Mouse (Mus musculus) left cerebral cortex, postnatal 10 days (tissue): ENCODE results near the gene Gm6525. TPM values are rescaled to one million over a fixed set of nuclear protein-coding genes. Genes with fewer than 3 reads are reported as not detected.

Source experiments
- DNase-seq, 2 experiments: peaks; one replicate each; pipeline ENCODE4 v3.0.0; 2021 to 2022; ENCODE audit warnings: low spot score in 2 of 2, mixed read lengths in 1 of 2; ENCODE audit errors: extremely low spot score in 1 of 2
- intact Hi-C: fragments of 180-260 bp; cut with DNase I; formaldehyde crosslinking; loops from one replicate; pipeline ENCODE4 v1.15.1; 2025
- total RNA-seq, 2 experiments: library from RNA; stranded (reverse); gene quantifications; 2 replicates each; pipeline ENCODE4 v1.2.3; 2021

Gm6525 gene
- total RNA-seq = not detected

DNA sequence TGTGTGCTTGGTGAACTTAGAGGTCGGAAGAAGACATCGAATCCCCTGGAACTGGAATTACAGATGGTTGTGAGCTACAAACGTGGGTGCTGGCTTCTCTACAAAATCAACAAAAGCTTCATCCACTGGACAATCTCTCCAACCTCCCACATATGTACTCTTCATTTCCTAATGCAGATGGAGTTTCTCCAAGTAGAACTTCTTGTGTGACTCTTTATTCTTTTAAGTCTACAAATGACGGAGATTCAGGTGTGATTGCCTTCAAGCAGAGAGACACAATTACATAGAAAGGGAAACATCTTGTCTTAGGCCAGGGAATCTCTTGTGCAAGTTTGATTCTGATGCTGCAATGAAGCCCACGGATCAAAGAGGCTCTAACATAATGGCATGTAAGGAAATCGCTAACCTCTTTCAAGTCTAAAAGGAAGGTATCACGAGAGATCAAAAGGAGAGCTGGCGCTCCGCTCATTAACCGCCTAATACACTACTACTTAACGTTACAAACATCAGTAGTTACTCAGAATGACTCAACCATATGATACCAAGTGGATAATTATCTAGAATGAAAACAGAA is at the start of gene Gm6525:
Gene Gm6525, plus strand, starts transcription at position 524 of the 574 bp plus-strand sequence.
- no peak for DNase-seq
- intact Hi-C loops = loop anchor here (10.0 kb wide), 1 partner anchor 371 kb away; no protein-coding TSS in a partner anchor

DNA sequence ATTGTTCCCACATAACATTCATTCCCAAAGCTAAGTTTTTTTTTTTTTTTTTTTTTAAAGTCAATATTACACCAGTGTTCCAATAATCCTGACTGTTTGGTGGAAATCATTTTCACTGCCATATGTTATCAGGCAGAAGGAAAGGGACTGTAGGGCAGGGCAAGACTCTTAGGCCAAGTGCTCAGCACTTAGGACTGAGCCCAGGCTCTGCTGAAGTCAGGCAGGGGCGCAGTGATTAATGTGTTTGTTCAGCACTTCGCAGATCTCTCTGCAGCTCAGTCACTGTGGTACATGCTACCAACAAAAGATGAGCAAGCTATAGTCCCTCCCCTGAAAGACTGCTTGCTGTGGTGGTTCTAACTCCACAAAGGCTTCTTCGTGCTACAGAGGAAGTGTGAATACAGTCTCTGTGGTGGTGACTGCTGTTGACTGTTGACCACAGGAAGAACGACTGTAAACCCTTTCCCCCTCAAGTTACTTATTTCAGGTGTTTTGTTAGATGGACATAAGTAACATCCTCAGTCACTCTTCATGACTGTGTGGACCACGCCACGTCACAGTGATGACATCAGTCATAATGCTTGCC is 48.1 kb upstream of the Gm6525 start:
- no peak for DNase-seq
- intact Hi-C loops = no loop called here

DNA sequence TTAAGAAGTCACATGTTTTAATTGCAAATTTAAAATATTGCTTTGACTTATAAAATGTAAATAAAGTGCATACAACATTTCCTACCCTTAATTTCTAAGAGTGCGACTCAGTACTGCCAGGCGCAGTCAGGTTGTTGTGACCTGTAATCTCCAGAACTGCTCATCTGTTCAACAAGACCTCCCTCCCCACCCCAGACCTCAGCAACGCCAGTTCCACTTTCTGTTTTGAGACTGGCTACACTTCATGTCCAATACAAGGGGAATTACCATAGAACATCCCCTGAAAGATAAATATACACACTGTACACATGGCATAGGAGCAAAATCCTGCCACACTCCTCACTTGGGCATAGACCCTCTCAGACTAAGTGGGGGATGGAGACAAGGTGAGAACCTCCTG is 47.2 kb upstream of the Gm6525 start:
- intact Hi-C loops = no loop called here

DNA sequence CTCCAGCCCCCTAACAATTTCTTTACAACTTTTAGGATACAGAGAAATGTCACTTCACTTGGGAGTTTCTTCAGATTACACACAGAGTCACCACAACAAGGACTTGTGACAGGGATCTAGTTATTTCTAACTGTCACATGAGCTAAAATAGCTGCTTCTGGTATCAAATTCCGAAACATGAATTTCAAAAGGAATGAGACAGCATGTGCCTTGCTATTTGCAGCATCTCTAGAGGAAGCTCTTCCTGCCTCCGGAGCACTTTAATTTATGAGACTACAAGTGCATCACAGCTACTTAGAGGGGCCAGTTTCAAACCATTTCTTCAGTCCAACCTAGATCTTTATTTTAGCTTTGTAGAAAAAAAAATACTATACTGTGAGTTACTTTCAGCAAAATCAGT is 46.5 kb upstream of the Gm6525 start:
- intact Hi-C loops = no loop called here
- DNase-seq = no peak

More for the DNA sequence above, 47.2 kb upstream of the Gm6525 start:
- DNase-seq = no peak

DNA sequence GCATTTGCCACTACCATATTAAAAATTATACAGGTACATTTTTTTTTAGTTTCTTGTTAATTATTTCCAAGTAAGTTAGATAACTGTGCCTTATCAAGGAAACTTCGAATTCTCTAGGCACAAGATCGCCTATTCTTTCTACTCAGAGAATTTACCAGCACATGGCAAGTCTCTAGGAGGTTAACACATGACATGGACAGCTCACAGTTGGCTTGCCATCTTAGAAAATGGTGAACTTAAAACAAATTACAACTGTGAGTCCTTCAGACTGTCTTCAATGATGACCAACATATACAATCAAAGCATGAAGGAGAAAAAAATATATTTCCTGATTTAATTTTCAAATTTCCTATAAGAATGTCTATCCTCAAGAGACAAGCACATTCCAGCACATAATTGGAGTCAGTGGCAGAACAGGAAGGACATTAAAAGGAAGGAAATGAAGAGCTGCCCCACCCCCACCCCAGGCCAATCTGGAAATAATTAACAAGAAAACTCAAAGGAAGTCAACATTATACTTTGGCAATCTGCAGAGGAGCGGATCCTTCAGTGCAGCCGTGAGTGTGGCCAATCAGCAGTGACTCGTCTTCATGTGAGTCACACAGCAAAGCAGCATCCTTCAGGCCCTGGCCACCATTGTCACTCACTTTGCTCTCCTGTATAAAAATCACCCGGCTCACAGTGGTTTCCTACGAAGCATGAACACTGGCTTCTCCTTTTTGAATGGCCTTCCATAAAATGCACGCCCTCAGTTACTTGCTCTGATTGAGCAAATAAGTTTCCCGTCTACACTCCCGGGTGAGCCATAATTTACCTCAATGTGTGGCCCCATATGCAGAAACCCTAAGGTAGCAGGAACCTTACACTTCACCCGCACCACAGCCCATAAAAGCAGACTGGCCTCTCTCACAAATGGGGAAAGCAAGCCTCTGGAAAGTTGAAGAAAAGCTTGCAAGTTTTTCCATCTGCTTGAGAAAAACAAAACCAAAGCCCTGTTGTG is 44.7 kb upstream of the Gm6525 start:
- intact Hi-C loops = no loop called here

DNA sequence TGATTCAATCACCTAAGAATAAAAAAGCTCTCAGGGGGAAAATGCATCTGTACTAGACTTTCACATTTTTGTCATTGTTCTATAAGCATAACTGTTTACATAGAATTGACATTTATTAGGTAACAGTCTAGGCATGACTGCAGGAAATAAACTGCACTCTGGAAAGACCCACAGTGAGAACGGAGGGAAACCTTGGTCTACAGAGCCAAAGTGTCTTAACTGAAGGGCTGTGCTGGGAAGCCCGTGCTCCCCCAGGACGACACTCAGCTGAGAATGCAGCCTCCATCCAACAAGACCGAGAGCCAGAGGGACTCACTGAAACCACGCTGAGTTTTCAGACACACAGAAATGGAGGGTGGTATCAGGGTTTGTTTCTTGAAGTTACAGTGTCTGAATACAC is 43.1 kb upstream of the Gm6525 start:
- DNase-seq = no peak
- intact Hi-C loops = no loop called here

More for the DNA sequence above, 44.7 kb upstream of the Gm6525 start:
- no peak for DNase-seq

DNA sequence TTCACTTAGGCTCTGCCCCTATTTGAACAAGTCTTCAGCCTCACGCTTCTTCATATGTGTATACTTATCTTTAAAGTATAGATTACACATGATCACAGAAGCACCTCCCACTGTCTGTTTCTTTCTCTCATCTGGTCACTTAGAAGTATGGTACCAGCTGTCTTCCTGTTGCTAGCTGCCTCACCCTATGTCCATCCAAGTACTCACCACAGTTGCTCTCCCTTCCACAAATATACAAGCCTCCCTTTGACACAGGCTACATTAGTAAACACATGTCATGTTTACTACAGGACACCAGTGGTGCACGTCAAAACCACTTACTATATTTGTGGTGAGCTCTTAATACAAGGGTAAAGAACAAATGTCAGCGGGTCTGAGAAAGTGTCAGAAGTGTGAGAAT is 42.5 kb upstream of the Gm6525 start:
- intact Hi-C loops = no loop called here
- no peak for DNase-seq

DNA sequence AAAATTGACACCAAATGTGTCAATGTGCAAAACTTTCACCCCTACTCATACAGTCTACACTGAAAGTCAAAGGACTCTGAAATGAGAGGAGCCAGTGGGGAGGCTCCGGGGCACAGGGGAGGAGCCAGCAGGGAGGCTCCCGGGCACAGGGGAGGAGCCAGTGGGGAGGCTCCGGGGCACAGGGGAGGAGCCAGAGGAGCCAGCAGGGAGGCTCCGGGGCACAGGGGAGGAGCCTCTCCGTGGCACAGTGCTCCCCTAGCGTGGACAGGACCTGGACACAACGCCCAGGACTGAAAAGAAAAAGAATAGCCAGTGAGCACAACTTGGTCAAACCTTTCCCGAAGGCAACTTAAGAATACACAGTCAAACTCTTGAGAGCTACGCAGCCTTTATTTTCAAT is 38.5 kb upstream of the Gm6525 start:
- intact Hi-C loops = no loop called here
- no peak for DNase-seq

DNA sequence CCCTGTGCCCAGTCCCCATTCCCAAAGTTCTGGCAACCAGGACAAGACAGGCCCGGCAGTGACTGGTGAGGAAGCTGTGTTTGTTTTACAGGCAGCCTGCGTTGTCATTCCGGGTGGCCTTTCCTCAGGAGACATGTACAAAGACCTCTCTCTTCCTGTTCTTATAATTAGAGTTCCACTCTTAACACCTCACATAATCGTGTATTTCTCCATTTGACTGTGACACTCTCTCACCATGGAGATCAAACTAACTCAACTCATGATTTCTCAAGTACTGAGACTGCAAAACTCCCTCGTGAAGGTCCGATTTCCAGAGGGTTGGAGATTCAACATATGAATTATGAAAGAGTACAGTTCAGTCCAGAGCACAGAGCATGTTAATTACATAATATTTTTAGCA is 38.0 kb upstream of the Gm6525 start:
- no peak for DNase-seq
- intact Hi-C loops = no loop called here

DNA sequence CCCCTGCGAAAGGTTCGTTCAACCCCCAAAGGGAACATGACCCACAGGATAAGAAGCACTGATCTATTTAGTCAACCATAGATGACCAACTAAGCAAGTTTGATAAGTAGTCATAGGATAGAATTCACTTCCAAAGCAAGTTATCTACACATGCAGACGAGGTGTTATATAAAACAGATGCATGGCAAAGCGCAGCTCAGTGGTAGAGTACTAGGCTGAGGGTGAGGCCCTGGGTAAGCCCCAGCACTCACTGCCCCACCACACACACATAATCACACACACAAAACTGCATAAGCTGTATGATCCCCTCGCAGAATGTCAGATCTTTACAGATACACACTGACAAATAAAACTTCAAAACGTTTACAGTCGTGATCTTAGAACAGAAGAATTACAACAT is 37.4 kb upstream of the Gm6525 start:
- intact Hi-C loops = no loop called here
- DNase-seq = no peak

DNA sequence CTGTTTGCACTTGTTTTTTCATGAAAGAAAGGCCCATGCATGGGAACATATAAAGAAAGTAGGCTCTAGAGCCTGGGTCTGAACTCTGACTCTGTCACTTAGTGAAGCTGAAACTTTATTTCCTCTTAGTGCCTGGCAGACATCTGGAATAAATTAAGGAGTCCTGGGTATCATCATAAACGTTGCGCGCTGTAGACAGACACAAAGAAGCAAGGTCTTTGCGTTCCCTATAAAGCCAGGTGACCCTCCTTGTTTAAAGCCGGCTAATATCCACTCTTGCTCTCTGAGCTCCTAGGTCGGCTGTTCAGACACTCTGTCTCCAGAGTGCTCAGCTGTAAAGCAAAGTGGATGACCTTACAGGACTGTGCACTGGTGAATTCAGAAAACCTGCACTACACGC is 33.0 kb upstream of the Gm6525 start:
- DNase-seq = no peak
- intact Hi-C loops = no loop called here

DNA sequence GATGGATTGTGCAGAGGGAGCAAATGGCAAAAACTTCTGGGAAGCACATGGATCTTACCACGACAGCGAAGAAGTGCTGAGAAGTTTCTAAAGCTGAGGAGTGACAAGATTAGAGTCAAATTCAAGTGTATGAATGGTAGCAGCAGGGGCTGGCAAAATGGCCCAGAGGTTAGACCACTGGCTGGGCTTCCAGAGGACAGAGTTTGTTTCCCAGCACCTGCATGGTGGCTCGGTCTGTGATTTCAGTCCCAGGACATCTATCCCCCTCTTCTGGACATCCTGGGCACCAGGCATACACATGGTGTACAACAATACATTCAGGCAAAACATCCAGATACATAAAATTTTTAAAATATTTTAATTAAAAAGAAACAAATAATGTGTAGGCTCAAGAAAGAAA is 24.1 kb upstream of the Gm6525 start:
- no peak for DNase-seq
- intact Hi-C loops = loop anchor here (10.0 kb wide), 3 partner anchors 105 to 235 kb away; partner anchors contain the start of gene Tmem131l

DNA sequence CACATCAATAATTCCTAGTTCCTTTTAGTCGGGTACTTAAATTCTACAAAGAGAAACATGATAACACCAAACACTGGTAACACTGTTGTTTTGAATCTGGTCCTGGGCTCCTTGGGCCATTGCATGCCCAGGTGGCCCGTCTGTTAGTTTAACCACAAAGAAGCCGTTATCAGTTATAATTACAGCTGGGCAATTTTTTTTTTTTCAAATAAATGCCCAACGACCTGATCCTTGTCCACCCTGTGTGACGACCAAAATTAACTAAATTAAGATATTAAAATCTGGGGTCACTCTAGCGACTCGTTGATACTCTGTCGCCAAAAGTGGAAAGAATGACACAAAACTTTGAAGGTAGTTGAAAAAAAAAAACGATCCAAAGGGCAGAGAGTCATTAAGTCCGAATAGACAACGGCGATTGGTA is 19.2 kb upstream of the Gm6525 start:
- intact Hi-C loops = loop anchor here (10.0 kb wide), 3 partner anchors 110 to 240 kb away; partner anchors contain the start of gene Tmem131l

DNA sequence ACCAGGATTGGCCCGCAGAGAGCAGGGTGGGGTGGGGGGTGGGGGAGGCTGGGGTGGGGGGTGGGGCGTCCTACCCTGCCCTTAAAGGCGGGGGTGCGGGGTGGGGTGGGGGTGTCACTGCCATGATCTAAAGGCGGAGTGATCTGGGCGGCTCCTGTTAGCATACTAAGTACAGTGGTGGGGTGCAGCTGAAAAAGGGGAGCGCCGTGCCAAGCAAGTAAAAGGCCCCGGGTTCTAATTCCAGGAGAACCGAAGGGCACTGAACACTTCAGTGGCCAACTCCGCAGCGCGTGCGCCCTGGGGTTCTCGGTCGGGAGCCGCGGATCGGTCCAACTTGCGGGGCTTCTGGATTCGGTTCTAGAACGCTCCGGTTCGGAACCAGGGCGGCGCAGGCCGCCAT is 18.8 kb upstream of the Gm6525 start:
- intact Hi-C loops = loop anchor here (10.0 kb wide), 3 partner anchors 110 to 240 kb away; partner anchors contain the start of gene Tmem131l
- no peak for DNase-seq

More for the DNA sequence above, 19.2 kb upstream of the Gm6525 start:
- no peak for DNase-seq

DNA sequence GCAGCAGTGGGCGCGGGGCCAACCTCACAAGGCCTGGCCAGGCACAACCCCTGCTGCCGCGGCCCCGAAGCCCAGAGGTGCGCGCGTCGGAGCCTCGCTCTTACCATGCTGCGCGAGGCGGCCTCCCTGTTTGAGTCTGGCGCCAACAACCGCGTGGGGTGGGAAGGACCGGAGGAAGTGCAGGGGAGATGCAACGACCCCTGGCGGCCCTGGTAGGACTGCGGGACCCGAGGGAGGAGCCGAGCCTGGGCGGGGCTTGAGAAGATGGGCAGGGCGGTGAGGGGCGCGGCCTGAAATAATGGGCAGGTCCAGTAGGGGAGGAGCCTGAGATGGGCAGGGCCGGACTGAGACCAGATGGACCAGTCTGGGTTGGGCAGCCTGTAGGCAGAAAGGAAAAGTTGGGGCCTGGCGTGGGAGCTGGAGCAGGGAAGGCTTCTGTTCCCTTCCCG is 18.3 kb upstream of the Gm6525 start, which contains the start of gene Mnd1:
Gene Mnd1, minus strand, starts transcription at position 229 of the 449 bp plus-strand sequence.
- intact Hi-C loops = loop anchor here (10.0 kb wide), 3 partner anchors 111 to 241 kb away; partner anchors contain the start of gene Tmem131l

DNA sequence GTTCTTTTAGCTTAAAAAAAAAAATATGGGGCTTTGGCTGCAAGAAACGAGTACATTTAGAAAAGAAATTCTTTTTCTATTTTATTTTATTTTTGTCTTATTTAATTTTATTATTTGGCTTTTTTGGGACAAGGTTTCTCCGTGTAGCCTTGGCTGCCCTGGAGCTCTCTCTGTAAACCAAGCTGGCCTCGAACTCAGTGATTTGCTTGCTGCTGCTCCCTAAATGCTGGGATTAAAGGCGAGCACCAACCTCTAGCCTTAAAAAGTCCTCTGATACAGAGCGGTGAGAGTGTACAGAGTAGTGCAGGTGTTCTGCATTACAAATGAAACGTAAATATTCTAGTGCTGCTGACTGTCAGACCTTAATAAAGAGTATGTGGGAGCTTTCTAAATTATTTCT is 17.8 kb upstream of the Gm6525 start:
- no peak for DNase-seq
- intact Hi-C loops = loop anchor here (10.0 kb wide), 3 partner anchors 111 to 241 kb away; partner anchors contain the start of gene Tmem131l

More for the DNA sequence above, 18.3 kb upstream of the Gm6525 start, which contains the start of gene Mnd1:
- peak; percentile 93 to 97 for DNase-seq

DNA sequence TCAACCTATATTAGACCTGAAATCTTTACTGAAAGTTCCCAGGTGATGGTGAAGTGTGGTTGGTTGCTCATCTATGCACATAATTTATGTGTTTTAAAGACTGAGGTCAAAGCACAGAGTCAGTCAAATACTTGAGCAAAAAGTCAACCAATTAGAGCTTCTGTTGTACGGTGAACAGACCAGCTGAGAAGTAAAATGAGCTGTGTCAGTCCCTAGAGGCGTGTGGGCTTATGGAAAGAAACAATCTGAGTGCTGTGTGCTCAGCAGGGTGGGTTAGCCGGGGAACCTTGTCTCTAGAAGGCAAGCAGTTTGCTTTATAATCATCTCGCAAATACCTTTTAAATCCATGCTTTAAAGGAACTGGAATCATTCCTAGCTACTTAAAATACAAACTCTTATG is 16.9 kb upstream of the Gm6525 start:
- no peak for DNase-seq
- intact Hi-C loops = loop anchor here (10.0 kb wide), 3 partner anchors 112 to 242 kb away; partner anchors contain the start of gene Tmem131l

DNA sequence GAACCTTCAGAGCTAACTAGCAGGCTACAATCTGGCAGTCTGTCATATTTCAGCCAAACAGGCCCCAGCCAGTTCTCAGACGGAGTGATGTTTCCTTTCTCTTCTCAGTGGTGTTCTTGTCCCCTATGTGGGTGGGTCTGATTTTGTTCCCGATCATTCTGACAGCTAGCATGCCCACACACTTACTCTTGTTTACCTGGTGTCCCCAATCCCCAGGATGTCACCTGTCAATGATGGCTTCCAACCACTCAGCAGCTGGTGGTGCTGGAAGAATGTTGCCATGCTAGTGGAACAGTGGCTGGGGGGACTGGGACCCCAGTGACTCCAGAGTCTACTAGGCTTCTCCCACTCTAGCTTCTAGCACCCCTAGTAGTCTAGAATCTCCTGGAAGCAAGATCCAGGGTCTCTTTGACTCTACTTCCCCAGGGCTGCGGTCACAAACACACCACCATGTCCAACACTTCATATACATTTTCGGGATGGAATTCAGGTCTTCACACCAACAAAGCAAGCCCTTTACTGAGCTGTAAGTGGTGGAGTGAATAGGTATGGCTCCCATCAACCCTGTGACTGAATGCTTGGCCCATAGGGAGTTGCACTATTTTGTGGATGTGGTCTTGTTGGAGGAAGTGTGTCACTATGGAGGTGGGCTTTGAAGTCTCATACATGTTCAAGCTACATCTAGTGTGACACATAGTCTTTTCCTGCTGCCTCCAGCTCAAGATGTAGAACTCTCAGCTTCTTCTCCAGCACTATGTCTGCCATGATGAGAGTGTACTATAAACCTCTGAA is 16.1 kb upstream of the Gm6525 start:
- intact Hi-C loops = loop anchor here (10.0 kb wide), 3 partner anchors 113 to 243 kb away; partner anchors contain the start of gene Tmem131l
- DNase-seq = no peak
